Mouse (Mus musculus) limb, embryonic 15.5 days (tissue): ENCODE data around the gene Spdl1. TPM values are rescaled to one million over a fixed set of nuclear protein-coding genes. Genes with fewer than 3 reads are reported as not detected.
A peak's percentile ranks its signal among the peaks of the same experiment; 100 is the strongest.

Experiments
- ATAC-seq: fragments of 200-750 bp; cut with Nextera tagmentation; 2 replicates; pipeline ENCODE4 v1.8.0; 2017; ENCODE audit warnings: low read depth, moderate TSS enrichment; ENCODE audit not compliant: insufficient number of reproducible peaks, low FRiP score, low TSS enrichment
- H3K27ac ChIP-seq: fragments of 300-500 bp; sonication (generic); 2 replicates; pipeline ENCODE4 v1.5.1; 2015; ENCODE audit warnings: moderate library complexity, mild to moderate bottlenecking, inconsistent platforms
- H3K27me3 ChIP-seq: fragments of 300-500 bp; sonication (generic); 2 replicates; pipeline ENCODE4 v1.6.1; 2015; ENCODE audit warnings: inconsistent platforms
- H3K36me3 ChIP-seq: fragments of 300-500 bp; sonication (generic); 2 replicates; pipeline ENCODE4 v1.6.1; 2015; ENCODE audit warnings: inconsistent platforms
- H3K4me1 ChIP-seq: fragments of 300-500 bp; sonication (generic); 2 replicates; pipeline ENCODE4 v1.6.1; 2015; ENCODE audit warnings: inconsistent platforms
- H3K4me2 ChIP-seq: fragments of 300-500 bp; sonication (generic); 2 replicates; pipeline ENCODE4 v1.6.1; 2015; ENCODE audit warnings: mild to moderate bottlenecking, inconsistent platforms
- H3K4me3 ChIP-seq: fragments of 300-500 bp; sonication (generic); 2 replicates; pipeline ENCODE4 v1.5.1; 2015; ENCODE audit warnings: mild to moderate bottlenecking, inconsistent platforms
- H3K9ac ChIP-seq: fragments of 300-500 bp; sonication (generic); 2 replicates; pipeline ENCODE4 v1.6.1; 2015; ENCODE audit warnings: inconsistent platforms
- H3K9me3 ChIP-seq: fragments of 300-500 bp; sonication (generic); 2 replicates; pipeline ENCODE4 v1.6.1; 2016; ENCODE audit warnings: inconsistent platforms
- WGBS: fragments of 180-500 bp; shearing (Covaris S2); methylation state at CpG from one replicate; pipeline ENCODE4 v1.1.7; 2015; 5-methylcytosine and 5-hydroxymethylcytosine counted together
- polyA plus RNA-seq: library from polyadenylated mRNA; unstranded; fragments of >200 nt; fragmentation: Nextera tagmentation; extraction: Ambion mirVana; gene quantifications from 2 replicates; pipeline ENCODE4 v1.2.1, GENCODE M21; 2015

Spdl1 gene
- 16.0 and 17.2 TPM in 2 replicates for polyA plus RNA-seq

- Histone ChIP-seq H3K4me3 (peak within 1 kb of the TSS; percentile 78), H3K27ac (peak within 1 kb of the TSS; percentile 80), H3K9me3 (no peaks in the 10 kb centered on the region), H3K36me3 (peaks cover 16% of the 10 kb centered on the region), H3K27me3 (no peaks in the 10 kb centered on the region), H3K4me2 (peak within 1 kb of the TSS; percentile 68), H3K4me1 (peaks cover 7% of the 10 kb centered on the region), H3K9ac (peak within 1 kb of the TSS; percentile 59)
- ATAC-seq = peak; percentile 91
- WGBS = under 1% methylated on average over 49 of the region's 49 CpGs
Observed at GRCm38 (mm10) chr11:34833318-34834086, at the start of gene Spdl1. Spdl1 (minus strand) TSS chr11:34833641.

GRCm38 (mm10) chr11:34881528-34881927, 48.1 kb upstream of the Spdl1 start:
- H3K4me3 ChIP-seq = no peak overlapping the region
- H3K27ac ChIP-seq = no peak overlapping the region
- H3K9me3 ChIP-seq = no peaks in the 10 kb centered on the region
- no peaks in the 10 kb centered on the region for H3K4me1 ChIP-seq
- no peaks in the 10 kb centered on the region for H3K27me3 ChIP-seq
- 32% methylated on average over 5 of the region's 5 CpGs for WGBS
- H3K36me3 ChIP-seq = no peaks in the 10 kb centered on the region
- ATAC-seq = no peak
- H3K4me2 ChIP-seq = no peak overlapping the region
- H3K9ac ChIP-seq = no peak overlapping the region

- 74% methylated on average over 1 of the region's 1 CpGs for WGBS
- Histone ChIP-seq H3K27ac (no peak overlapping the region), H3K9me3 (no peaks in the 10 kb centered on the region), H3K36me3 (no peaks in the 10 kb centered on the region), H3K4me3 (no peak overlapping the region), H3K9ac (no peak overlapping the region), H3K4me1 (no peaks in the 10 kb centered on the region), H3K27me3 (no peaks in the 10 kb centered on the region), H3K4me2 (no peak overlapping the region)
- no peak for ATAC-seq
Observed at GRCm38 (mm10) chr11:34879678-34880077, 46.2 kb upstream of the Spdl1 start.

- WGBS = 75% methylated on average over 2 of the region's 2 CpGs
Observed at GRCm38 (mm10) chr11:34873861-34874260, 40.4 kb upstream of the Spdl1 start.

GRCm38 (mm10) chr11:34872432-34872831, 39.0 kb upstream of the Spdl1 start:
- Histone ChIP-seq H3K9me3 (no peaks in the 10 kb centered on the region), H3K9ac (no peak overlapping the region), H3K4me1 (no peaks in the 10 kb centered on the region), H3K27ac (no peak overlapping the region), H3K4me3 (no peak overlapping the region), H3K36me3 (no peaks in the 10 kb centered on the region), H3K27me3 (no peaks in the 10 kb centered on the region), H3K4me2 (no peak overlapping the region)
- WGBS = 84% methylated on average over 2 of the region's 2 CpGs
- ATAC-seq = no peak

More at GRCm38 (mm10) chr11:34873861-34874260, 40.4 kb upstream of the Spdl1 start:
- no peak overlapping the region for H3K9ac ChIP-seq
- H3K27me3 ChIP-seq = no peaks in the 10 kb centered on the region
- no peak overlapping the region for H3K27ac ChIP-seq
- no peaks in the 10 kb centered on the region for H3K36me3 ChIP-seq
- no peaks in the 10 kb centered on the region for H3K9me3 ChIP-seq
- no peak for ATAC-seq
- H3K4me1 ChIP-seq = no peaks in the 10 kb centered on the region
- no peak overlapping the region for H3K4me3 ChIP-seq
- no peak overlapping the region for H3K4me2 ChIP-seq

- ATAC-seq = no peak
- Histone ChIP-seq H3K9ac (no peak overlapping the region), H3K9me3 (no peaks in the 10 kb centered on the region), H3K4me3 (no peak overlapping the region), H3K27ac (no peak overlapping the region), H3K27me3 (no peaks in the 10 kb centered on the region), H3K4me2 (no peak overlapping the region), H3K36me3 (no peaks in the 10 kb centered on the region), H3K4me1 (no peaks in the 10 kb centered on the region)
- WGBS = 86% methylated on average over 3 of the region's 3 CpGs
Observed at GRCm38 (mm10) chr11:34871991-34872390, 38.5 kb upstream of the Spdl1 start.

- no peak overlapping the region for H3K27ac ChIP-seq
- no peak overlapping the region for H3K4me2 ChIP-seq
- no peaks in the 10 kb centered on the region for H3K36me3 ChIP-seq
- ATAC-seq = no peak
- H3K27me3 ChIP-seq = no peaks in the 10 kb centered on the region
- no peak overlapping the region for H3K9ac ChIP-seq
- WGBS = 75% methylated on average over 3 of the region's 3 CpGs
- H3K9me3 ChIP-seq = no peaks in the 10 kb centered on the region
- no peak overlapping the region for H3K4me3 ChIP-seq
- no peaks in the 10 kb centered on the region for H3K4me1 ChIP-seq
Observed at GRCm38 (mm10) chr11:34871456-34871855, 38.0 kb upstream of the Spdl1 start.

GRCm38 (mm10) chr11:34868626-34869025, 35.2 kb upstream of the Spdl1 start:
- H3K4me1 ChIP-seq = no peaks in the 10 kb centered on the region
- H3K36me3 ChIP-seq = no peaks in the 10 kb centered on the region
- ATAC-seq = no peak
- H3K4me3 ChIP-seq = no peak overlapping the region
- H3K9me3 ChIP-seq = no peaks in the 10 kb centered on the region
- no peak overlapping the region for H3K4me2 ChIP-seq
- no peaks in the 10 kb centered on the region for H3K27me3 ChIP-seq
- H3K9ac ChIP-seq = no peak overlapping the region
- no peak overlapping the region for H3K27ac ChIP-seq
- WGBS = 32% methylated on average over 6 of the region's 6 CpGs

GRCm38 (mm10) chr11:34865741-34866270, 32.4 kb upstream of the Spdl1 start:
- Histone ChIP-seq H3K9ac (no peak overlapping the region), H3K9me3 (no peaks in the 10 kb centered on the region), H3K27me3 (no peaks in the 10 kb centered on the region), H3K4me2 (no peak overlapping the region), H3K27ac (no peak overlapping the region), H3K4me3 (no peak overlapping the region), H3K4me1 (no peaks in the 10 kb centered on the region), H3K36me3 (no peaks in the 10 kb centered on the region)
- 56% methylated on average over 3 of the region's 3 CpGs for WGBS
- no peak for ATAC-seq

- Histone ChIP-seq H3K27me3 (no peaks in the 10 kb centered on the region), H3K4me2 (no peak overlapping the region), H3K27ac (no peak overlapping the region), H3K9ac (no peak overlapping the region), H3K4me1 (no peaks in the 10 kb centered on the region), H3K4me3 (no peak overlapping the region), H3K9me3 (no peaks in the 10 kb centered on the region), H3K36me3 (no peaks in the 10 kb centered on the region)
- WGBS = 72% methylated on average over 14 of the region's 14 CpGs
- ATAC-seq = no peak
Observed at GRCm38 (mm10) chr11:34865181-34865580, 31.7 kb upstream of the Spdl1 start.

- Histone ChIP-seq H3K36me3 (no peaks in the 10 kb centered on the region), H3K4me2 (no peak overlapping the region), H3K27me3 (no peaks in the 10 kb centered on the region), H3K27ac (no peak overlapping the region), H3K9ac (no peak overlapping the region), H3K4me1 (no peaks in the 10 kb centered on the region), H3K9me3 (no peaks in the 10 kb centered on the region), H3K4me3 (no peak overlapping the region)
- WGBS = 62% methylated on average over 3 of the region's 3 CpGs
- no peak for ATAC-seq
Observed at GRCm38 (mm10) chr11:34856652-34857051, 23.2 kb upstream of the Spdl1 start.

GRCm38 (mm10) chr11:34846268-34846652, 12.8 kb upstream of the Spdl1 start:
- Histone ChIP-seq H3K4me2 (no peak overlapping the region), H3K9ac (no peak overlapping the region), H3K36me3 (no peaks in the 10 kb centered on the region), H3K4me3 (no peak overlapping the region), H3K27me3 (no peaks in the 10 kb centered on the region; the same call in 1 of the 2 replicates), H3K4me1 (no peaks in the 10 kb centered on the region), H3K9me3 (no peaks in the 10 kb centered on the region), H3K27ac (no peak overlapping the region)
- WGBS = 73% methylated on average over 5 of the region's 5 CpGs
- ATAC-seq = no peak
